Mouse (Mus musculus) spleen, postnatal 10 days (tissue): Measurements from ENCODE around the gene Nab2.
"Not testable (repeated sequence)": the region's sequence is repeated elsewhere in the genome, so short reads cannot be mapped to it uniquely, and the experiment has no call there.

ENCODE experiments used
- DNase-seq, 2 experiments: peaks; one replicate each; pipeline ENCODE4 v3.0.0; 2021 to 2022; ENCODE audit warnings: low spot score in 2 of 2

Nab2 gene

DNA sequence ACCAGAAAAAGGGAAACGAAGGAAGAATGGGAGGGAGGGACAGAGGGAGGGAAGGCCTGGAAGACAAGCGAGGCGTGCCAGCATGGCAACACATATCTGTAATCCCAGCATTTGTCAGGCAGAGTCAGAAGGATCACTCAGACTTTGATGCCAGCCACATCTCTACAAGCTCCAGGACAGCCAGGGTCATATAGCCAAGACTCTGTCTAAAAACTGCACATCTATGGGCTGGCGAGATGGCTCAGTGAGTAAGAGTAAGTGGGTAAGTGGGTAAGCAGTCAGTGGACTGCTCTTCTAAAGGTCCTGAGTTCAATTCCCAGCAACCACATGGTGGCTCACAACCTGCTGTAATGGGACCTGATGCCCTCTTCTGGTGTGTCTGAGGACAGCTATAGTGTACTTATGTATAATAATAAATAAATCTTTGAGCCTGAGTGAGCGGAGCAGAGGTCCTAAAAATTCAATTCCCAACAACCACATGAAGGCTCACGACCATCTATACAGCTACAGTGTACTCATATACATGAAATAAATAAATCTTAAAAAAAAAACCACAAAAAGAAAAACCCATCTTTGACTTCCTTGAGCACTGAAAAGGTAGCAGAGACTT, 5.8 kb upstream of the Nab2 start:
- no peak for DNase-seq

DNA sequence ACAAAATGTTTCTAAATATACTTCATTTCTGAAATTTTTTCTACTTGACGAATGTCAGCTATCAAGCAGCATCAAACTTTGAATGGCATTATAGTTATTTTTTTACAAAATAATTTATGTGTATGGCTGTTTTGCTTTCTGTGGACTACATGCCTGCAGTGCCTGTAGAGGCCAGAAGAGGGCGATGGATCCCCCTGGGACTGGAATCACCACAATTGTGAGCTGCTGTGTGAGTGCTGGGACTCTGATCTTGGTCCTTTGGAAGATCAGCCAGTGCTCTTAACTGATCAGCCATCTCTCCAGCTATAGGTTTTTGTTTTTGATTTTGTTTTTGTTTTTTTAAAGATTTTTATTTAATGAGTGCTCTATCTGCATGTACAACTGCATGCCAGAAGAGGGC, 2.9 kb upstream of the Nab2 start:
- peak; percentile 43 to 73 for DNase-seq

DNA sequence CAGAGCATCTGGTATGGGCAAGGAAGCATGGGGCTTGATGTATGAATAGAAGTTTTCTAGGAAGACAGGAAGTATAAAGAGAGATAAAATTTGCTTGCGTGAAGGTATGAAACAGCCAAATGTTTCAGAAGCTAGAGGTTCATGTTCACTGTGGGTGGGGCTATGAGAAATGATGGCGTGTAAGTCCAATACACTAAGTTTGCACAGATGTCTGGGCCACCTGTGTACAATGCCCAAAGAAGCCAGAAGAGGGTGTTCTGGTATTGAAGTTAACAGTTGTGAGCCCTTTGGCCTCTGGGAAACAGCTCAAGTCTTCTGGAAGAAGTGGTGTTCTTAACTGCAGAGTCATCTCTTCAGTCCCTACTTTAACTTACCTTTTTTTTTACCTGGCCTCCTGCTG, 1.8 kb upstream of the Nab2 start:
- DNase-seq: no peak

DNA sequence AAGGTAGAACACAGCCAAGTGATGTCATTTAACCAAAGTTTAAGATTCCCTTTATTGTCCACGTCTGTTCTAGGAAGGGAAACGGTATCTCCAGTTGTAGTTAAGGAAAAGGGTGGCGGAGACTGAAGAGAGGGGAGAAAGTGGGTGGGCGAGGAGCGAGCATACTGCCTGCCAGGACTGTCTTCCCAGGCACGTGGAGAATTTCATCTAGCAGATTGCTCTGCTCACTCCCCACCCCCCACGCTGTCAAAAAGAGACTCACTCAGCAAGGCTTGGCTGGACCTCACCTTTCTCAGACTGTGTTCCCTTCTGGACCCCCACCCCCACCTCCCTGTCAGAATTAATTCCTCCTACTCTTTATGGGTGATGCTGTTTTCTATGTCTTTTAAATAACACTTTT, 802 bp upstream of the Nab2 start:
- DNase-seq: no peak

DNA sequence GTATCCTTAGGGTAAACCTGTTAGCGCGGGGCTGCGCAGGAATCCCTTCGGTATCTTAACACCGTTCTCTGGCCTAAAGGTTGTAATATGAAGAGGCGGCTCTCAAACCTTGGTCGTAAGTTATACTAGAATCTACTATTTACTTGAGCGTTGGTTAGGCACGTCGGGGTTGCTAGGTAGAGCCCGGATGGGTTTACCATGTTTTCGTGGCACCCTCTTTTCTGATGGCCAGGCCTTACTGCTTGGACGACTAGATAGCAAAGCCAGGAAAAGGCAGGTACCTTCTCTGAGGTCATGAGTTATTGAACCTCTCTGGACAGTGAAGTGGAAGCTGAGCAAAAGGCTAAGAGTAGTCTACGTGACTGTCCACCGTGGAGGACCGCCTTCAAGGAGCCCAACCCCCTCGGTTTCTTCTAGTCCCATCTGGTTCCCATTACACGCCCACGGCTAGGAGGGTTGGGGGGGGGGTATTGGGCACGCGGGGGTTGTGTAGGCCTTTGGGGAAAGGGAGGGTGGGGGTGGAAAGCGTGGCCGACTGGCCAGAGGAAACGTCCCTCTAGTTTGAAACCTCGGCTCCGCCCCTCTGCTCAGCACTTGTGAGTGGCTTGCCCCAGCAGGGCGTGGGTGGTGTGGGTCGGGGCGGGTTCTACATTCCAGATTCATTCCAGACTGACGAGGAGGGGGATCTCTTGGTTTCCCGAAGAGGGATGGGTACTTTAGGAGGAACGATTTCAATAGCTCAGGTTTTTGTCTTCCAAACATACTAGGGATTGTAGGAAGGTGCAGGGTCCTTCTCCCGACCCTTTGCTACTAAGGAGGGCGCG, 887 bp downstream of the Nab2 start:
- peak; percentile 42 to 75 for DNase-seq

DNA sequence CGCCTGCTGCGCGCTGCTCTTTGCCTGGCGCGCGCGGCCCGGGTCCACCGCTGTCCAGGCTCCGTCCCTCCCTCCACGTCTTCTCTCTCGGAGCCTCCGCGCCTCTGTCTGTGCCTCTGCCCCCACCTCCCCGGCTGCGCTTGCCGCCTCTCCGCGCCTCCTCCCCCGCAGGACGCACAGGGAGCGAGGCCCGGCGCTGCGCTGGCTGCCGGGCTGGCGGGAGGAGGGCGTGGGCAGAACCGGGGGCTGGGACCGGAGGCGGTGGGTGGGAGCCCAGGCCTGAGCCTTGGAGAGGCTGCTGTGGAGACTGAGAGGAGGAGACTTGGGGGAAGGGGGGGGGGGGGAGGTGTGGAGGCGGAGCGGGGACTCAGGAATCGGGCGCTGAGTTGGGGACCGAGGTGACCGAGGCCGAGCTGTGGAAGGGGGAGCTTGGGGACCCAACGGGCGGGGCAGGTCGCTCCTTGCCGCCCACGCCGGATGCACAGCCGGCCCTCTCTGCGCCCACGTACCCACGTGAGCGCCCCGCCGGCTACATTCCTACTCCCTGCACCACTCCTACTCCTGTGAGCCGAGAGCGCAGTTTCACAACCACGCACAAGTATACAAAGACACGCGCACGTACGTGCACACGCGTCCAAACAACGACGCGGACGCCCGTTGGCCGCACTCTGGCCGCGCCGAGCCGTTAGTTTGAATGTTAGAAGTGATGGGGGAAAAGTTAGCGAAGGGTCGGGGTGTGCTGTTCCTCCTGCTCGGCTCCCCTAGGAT, 1.7 kb downstream of the Nab2 start, which contains the start of gene Nemp1:
TSS of gene Nemp1 (plus strand) at position 401 of the 768 bp plus-strand sequence.
- peak; percentile 38 to 71 for DNase-seq

DNA sequence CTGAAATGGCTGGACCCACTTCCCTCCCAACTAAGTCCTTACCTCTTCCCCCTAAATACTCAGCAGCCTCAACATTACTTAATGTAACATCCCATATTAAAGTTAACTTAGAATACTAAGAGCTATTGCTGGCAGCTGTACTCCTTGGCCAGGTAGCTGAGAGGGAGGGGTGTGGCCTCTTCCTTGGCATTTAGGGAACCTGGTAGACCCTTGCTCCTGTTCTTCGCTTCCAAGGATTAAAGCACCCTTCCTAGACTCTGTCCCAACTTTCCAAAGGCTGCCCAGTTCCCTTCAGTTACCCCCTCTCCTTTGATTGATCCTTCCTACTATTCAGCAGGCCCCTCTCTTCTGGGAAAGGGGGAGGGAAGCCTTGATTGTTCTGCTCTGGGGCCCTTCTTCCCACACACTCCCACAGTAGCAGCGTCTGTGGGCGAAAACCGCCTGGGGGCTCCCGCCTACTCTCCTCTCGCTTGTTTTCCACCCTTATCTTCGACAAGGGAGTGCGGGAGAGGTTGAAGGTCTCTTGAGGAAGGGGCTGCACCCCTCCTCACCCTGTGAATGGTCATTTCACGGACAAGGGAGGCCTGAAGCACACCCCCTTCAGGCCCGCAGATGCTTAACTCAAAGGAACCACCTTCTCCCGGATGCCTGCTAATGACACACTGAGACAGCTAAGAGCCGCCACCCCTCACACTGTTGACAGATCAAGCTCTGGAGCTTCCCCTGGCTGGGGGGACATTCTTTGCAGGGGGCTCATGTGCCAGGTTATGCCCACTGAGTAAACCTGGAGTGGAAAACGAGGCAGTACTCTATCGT, 2.8 kb downstream of the Nab2 start:
- peak in 1 of 2 experiments; percentile 37 for DNase-seq

DNA sequence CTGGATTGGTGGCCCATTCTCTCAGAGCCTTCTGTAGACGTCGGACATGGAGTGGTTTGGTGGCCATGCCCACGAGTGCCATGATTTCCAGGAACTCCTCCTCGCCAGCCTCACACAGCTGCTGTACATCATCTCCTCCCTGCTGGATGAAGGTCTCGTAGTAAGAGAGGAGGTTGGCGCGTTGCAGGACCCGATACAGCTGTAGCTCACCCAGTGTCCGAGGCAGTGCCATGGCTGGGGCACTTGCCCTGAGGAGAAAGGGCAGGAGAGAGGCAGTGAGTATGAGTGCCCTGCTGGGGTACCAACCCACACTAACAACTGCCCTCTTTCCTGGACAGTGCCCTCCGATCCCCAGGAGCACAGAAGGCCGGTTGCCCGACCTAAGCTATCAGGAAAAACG, 3.5 kb downstream of the Nab2 start:
- DNase-seq: no peak

DNA sequence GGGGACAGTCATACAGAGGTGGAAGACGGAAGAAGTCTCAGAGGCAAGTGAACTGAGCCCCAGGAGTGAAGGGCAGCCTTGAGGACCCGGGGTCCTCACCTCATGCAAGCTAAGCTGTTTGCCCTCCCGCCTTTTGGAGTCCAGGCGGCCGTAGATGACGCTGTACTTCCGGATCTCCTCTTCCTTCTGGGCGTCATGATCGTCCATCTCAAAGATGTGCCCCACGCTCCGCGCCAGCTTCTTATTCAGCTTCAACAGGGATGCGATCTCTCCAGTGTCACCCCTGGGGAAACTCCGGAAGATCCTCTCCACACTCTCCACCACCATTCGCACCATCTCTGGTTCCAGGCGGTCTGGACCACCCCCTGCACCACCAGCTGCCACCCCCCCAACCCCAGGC, 4.2 kb downstream of the Nab2 start:
- DNase-seq: no peak

DNA sequence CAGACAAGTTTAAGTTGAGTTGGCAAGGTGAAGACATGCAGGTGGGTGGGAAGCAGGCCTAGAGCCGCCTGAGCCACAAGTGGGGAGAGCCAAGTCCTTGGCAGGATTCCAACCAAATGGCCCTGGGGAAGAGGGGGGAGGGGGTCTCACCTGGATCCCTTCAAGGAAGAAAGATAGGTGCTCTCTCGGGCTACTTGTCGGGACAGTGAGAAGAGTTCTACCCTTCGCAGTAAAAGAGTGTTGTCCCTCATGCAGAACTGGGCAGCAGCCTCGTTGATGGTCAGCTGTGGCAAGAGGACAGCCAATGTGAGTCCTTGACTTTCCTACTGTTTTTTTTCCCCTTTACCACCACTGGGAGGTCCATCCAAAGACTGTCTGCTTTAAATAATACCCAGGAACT, 4.8 kb downstream of the Nab2 start:
- DNase-seq: no peak

DNA sequence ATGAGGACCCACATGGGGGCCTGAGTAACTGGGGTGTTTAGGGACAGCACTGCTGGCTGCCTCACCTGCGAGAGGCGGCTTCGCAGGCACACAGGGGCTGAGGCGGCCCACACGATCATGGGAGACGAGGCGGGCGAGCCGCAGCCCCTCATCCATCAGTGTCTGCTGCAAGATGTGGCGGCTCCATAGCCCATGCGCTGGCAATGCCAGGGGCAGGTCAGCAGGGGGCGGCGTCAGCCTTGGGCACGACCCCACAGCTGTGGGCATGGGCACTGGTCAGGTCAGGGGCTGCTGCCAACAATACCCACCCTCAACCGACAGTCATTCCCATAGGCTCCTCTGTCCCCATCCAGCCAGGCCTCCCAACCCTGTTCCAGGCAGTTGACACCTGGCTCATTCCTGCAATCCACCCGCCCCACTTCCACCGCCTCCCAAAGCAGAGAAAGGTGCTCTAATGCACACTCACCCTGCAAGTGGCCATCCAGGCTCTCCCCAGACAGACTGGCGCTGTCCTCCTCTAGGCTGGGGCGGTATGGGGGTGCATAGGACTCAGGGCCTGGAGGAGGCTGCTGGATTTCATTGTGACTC, 5.6 kb downstream of the Nab2 start:
- peak; percentile 37 to 56 for DNase-seq

DNA sequence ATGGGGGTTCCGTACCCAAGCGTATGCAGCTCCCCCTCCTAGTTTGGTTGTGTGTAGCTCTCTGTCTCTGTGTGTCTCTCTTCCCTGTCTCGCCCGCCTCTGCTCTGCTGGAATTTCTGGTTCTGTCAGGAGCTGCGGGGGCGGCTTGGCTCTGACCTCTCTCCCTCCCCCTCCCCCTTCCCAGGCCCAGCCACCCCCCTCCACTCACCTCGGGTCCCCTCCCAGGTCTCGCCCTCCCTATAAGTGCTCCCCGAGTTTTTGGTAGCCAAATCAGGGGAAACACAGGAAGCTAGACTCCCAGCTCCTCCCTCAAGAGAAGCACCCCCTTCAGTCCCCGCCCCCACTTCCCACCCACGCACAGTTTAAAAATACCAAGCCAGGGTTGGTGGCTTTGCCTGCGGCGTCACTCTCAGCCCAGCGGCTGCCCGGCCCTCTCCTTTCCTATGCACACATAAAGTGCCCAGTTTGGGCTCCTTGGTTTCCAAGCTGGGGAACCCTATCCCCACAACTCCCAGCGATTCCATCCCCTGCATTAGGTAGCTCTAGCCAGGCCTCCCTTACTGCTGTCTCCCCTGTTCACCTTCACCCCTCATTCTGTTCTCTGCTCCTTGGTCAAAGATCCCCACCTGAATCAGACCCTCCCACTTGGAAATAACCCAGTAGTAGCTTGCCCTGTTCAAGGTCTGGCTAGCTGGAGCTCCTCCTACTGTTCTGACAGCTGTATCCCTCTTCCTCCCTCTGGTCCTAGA, 6.3 kb downstream of the Nab2 start:
- DNase-seq: peak in 1 of 2 experiments; percentile 64

DNA sequence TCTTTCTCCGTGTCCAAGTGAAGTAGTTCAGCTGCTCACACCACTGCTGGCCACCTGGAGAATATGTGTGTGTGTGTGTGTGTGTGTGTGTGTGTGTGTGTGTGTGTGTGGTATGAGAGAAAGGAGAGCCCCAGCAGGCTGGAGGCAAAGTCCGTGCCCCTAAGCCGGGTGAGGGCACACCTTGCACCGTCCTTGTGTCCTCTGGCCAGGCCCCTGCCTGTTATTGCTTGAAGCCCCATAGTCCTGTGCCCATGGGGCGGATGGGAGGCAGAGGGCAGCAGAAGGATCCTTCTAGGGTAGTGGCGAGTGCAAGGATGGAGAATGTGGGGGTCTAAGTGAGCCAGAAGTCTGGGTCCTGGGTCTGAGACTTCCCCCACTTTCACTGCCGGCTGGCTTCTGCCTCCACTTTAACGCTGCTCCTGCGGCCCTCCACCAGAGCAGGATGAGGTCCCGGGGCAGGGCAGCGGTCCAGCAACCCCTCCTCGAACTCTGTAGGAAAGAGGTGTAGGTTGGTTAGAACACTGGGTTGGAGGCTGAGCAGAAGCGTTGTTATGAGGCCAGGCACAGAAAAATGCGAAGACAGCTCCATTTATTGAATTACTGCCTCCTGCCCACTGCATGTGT, 7.0 kb downstream of the Nab2 start:
- no peak for DNase-seq

DNA sequence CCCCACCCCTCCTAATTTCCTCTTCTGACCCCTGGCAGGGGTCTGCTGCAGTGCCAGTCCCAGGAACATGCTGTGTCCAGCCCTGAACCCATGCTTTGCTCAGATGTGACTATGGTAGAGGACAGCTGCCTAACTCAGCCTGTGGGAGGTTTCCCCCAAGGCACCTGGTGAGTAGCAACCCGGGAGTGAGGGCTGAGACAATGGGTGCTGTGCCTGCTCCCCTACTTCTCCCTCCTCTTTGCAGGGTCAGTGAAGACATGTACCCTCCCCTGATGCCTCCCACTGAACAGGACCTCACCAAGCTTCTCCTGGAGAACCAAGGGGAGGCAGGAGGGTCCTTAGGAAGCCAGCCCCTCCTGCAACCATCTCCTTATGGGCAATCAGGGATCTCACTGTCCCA, 8.8 kb downstream of the Nab2 start:
- DNase-seq: no peak

DNA sequence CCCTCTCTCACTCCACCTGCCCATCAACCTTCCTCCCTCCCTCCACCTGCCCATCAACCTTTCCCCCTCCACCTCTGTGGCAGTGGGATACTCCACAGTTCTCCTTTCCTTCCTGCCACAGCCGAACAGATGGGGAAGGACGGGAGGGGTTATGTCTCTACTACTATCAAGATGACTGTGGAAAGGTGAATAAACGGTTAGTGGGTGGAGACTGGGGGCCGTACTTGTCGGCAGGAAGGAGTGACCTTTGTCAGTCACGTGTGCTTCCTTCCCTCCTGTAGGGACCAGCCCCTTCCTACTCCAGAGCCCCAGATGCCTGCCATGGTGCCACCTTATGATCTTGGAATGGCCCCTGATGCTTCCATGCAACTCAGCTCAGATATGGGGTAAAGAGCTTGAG, 10.3 kb downstream of the Nab2 start:
- DNase-seq: no peak

DNA sequence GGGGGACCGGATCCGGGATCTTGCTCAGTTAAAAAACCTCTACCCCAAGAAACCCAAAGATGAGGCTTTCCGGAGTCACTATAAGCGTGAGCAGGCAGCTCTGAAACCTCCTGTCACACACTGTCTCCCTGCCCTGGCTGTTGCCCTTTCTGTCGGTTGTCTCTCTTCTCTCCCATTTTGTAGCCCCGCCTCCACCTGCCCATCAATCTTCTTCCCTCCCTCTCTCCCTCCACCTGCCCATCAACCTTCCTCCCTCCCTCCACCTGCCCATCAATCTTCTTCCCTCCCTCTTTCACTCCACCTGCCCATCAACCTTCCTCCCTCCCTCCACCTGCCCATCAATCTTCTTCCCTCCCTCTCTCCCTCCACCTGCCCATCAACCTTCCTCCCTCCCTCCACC, 10.8 kb downstream of the Nab2 start:
- not testable (repeated sequence) for DNase-seq

DNA sequence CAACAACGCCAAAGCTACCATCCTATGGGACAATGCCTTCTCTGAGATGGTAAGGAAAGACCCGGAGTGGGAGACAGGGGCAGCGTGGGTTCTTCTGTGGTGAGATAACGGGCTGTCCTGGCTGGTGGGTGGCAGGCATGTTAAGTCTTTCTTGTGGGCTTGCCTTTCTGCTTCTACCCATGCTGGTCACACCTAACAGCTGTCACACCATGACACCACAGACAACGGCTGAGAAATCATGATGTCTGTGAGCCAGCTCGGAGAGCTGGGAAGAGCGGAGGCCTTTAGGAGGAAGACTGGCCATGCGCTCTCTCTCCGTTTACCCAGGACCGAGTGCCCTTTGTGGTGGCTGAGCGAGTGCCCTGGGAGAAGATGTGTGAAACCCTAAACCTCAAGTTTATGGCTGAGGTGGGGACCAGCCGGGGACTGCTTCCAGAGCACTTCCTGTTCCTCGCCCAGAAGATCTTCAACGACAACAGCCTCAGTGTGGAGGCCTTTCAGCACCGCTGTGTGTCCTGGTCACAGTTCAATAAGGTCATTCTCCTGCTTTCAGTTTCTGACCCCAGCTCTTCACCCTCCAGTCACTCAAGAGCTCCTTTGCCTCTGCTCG, 13.3 kb downstream of the Nab2 start:
- DNase-seq: no peak

DNA sequence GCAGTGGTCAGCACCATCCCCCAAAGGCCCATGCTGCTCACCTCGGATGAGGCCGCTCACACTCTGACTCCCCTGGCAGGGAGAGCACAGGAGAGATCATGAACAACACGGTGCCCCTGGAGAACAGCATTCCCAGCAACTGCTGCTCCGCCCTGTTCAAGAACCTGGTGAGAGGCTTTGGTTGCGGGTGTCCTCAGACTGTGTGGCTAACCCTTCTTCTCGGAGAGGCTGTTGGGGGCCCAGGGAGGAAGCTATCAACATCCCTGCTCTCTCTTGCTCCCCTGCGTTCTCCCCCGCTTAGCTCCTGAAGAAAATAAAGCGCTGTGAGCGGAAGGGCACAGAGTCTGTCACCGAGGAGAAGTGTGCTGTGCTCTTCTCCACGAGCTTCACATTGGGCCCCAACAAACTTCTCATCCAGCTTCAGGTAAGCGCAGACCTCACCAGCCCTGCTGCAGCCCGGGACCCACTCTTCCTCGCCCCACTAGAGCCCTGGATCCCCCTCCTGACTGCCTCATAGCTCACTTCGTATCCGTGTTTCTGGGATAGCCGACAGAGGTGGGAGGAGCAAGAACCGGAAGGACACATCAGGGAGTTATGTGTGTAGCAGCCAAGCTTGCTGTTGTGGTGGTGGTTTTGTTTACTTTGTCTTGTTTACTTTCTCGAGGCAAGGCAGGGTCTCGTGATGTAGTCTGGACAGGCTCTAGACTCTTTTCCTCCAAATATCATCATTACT, 15.3 kb downstream of the Nab2 start:
- no peak for DNase-seq

DNA sequence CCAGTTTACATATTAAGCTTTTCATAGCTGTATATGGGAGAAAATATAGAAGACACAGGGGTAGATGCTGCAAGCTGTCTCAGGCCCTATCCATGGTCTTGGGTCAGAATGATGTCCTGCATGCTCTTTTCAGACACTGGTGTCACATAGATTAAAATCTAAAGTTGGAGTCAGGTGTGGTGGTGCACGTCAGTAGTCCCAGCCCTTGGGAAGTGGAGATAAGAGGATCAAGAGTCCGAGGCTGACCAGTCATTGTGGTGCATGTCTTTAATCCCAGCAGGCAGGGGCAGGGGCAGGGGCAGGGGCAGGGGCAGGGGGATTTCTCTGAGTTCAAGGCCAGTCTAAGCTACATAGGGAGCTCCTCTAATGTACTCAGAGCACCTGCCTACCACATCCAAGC, 22.6 kb downstream of the Nab2 start:
- no peak for DNase-seq
